Mouse (Mus musculus): ENCODE results near the gene Tyk2.

GRCm38 (mm10) chr9:21073044-21073840 lies 57.8 kb downstream of the Tyk2 start, which contains the start of the genes Gm49373 and Fdx1l:
- TF ChIP-seq CTCF (IDR thresholded peaks at IDR 0.05; ENCODE audit: borderline replicate concordance, insufficient read depth, low read depth, low read length) (no peak), POLR2A (IDR thresholded peaks at IDR 0.05; ENCODE audit: borderline replicate concordance, insufficient read depth, low read length) (peak; percentile 71; the same call in 1 of the 2 replicates)
